Mouse (Mus musculus) monocyte, adult 2 months (primary cell): ENCODE data around the gene Spsb2.
A peak's percentile ranks its signal among the peaks of the same experiment; 100 is the strongest.
"Not testable (repeated sequence)": the region's sequence is repeated elsewhere in the genome, so short reads cannot be mapped to it uniquely, and the experiment has no call there.

Experiments
- DNase-seq, 2 experiments: peaks; one replicate each; pipeline ENCODE4 v3.0.0; 2022; ENCODE audit warnings: low spot score in 2 of 2, low read depth in 1 of 2

The Spsb2 gene

GRCm38 (mm10) chr6:124816611-124817010 is 8.2 kb downstream of the Spsb2 start:
- DNase-seq = no peak

GRCm38 (mm10) chr6:124817125-124817524 is 8.7 kb downstream of the Spsb2 start:
- DNase-seq = no peak

- no peak for DNase-seq
These were observed 9.1 kb downstream of the Spsb2 start for GRCm38 (mm10) chr6:124817563-124817962.

- DNase-seq = no peak
These were observed 9.5 kb downstream of the Spsb2 start for GRCm38 (mm10) chr6:124817971-124818370.

- no peak for DNase-seq
These were observed 12.4 kb downstream of the Spsb2 start for GRCm38 (mm10) chr6:124820891-124821290.

GRCm38 (mm10) chr6:124822049-124822448 is 13.6 kb downstream of the Spsb2 start:
- no peak for DNase-seq

GRCm38 (mm10) chr6:124828101-124828592 is 19.7 kb downstream of the Spsb2 start:
- DNase-seq = no peak

GRCm38 (mm10) chr6:124828868-124829798 is 20.7 kb downstream of the Spsb2 start, which contains the start of the genes Usp5 and Cdca3:
TSS of gene Usp5 (minus strand) at chr6:124829484.
TSS of gene Cdca3 (plus strand) at chr6:124829547.
- DNase-seq = peak; percentile 97 to 98

- DNase-seq = peak; percentile 79 to 88
These were observed 21.6 kb downstream of the Spsb2 start for GRCm38 (mm10) chr6:124829799-124830700.

- not testable (repeated sequence) for DNase-seq
These were observed 22.7 kb downstream of the Spsb2 start for GRCm38 (mm10) chr6:124831199-124831598.

GRCm38 (mm10) chr6:124831649-124832048 is 23.2 kb downstream of the Spsb2 start:
- no peak for DNase-seq

GRCm38 (mm10) chr6:124834512-124835081 is 26.1 kb downstream of the Spsb2 start:
- DNase-seq = no peak

GRCm38 (mm10) chr6:124835531-124835930 is 27.1 kb downstream of the Spsb2 start:
- DNase-seq = no peak

GRCm38 (mm10) chr6:124836411-124836810 is 27.9 kb downstream of the Spsb2 start:
- DNase-seq = no peak

- no peak for DNase-seq
These were observed 31.3 kb downstream of the Spsb2 start for GRCm38 (mm10) chr6:124839805-124840204.

GRCm38 (mm10) chr6:124840241-124841167 is 32.0 kb downstream of the Spsb2 start, which contains the start of gene Gnb3:
TSS of gene Gnb3 (minus strand) at chr6:124840275.
- DNase-seq = no peak

GRCm38 (mm10) chr6:124847305-124847704 is 38.8 kb downstream of the Spsb2 start:
- peak; percentile 68 to 87 for DNase-seq

- DNase-seq = no peak
These were observed 42.1 kb downstream of the Spsb2 start for GRCm38 (mm10) chr6:124850535-124850934.

- DNase-seq = no peak
These were observed 46.2 kb downstream of the Spsb2 start for GRCm38 (mm10) chr6:124854647-124855046.

GRCm38 (mm10) chr6:124856321-124856720 is 47.9 kb downstream of the Spsb2 start:
- DNase-seq = no peak
